Mouse (Mus musculus): Measurements from ENCODE around the gene Hcrt.

The Hcrt gene

GRCm38 (mm10) chr11:100735134-100735865, 27.4 kb downstream of the Hcrt start:
- no peak for DNase-seq

- DNase-seq = no peak
These were observed 32.1 kb downstream of the Hcrt start for GRCm38 (mm10) chr11:100730477-100731205.

- DNase-seq = no peak
These were observed 32.8 kb downstream of the Hcrt start for GRCm38 (mm10) chr11:100729976-100730375.

- DNase-seq = no peak
These were observed 34.1 kb downstream of the Hcrt start for GRCm38 (mm10) chr11:100728601-100729000.

GRCm38 (mm10) chr11:100727201-100727600, 35.5 kb downstream of the Hcrt start:
- no peak for DNase-seq

GRCm38 (mm10) chr11:100724919-100725512, 37.7 kb downstream of the Hcrt start:
- DNase-seq = no peak

- no peak for DNase-seq
These were observed 40.2 kb downstream of the Hcrt start for GRCm38 (mm10) chr11:100722493-100723028.

- no peak for DNase-seq
These were observed 40.8 kb downstream of the Hcrt start for GRCm38 (mm10) chr11:100721776-100722492.

- no peak for DNase-seq
These were observed 41.5 kb downstream of the Hcrt start for GRCm38 (mm10) chr11:100721254-100721653.

GRCm38 (mm10) chr11:100720345-100720744, 42.4 kb downstream of the Hcrt start:
- DNase-seq = no peak

GRCm38 (mm10) chr11:100719893-100720292, 42.8 kb downstream of the Hcrt start:
- DNase-seq = no peak

- DNase-seq = no peak
These were observed 43.4 kb downstream of the Hcrt start for GRCm38 (mm10) chr11:100719312-100719711.

GRCm38 (mm10) chr11:100718866-100719265, 43.9 kb downstream of the Hcrt start:
- DNase-seq = no peak

GRCm38 (mm10) chr11:100718462-100718861, 44.3 kb downstream of the Hcrt start:
- no peak for DNase-seq

GRCm38 (mm10) chr11:100716649-100717048, 46.1 kb downstream of the Hcrt start:
- DNase-seq = no peak

GRCm38 (mm10) chr11:100714948-100715347, 47.8 kb downstream of the Hcrt start:
- no peak for DNase-seq

GRCm38 (mm10) chr11:100714534-100714915, 48.2 kb downstream of the Hcrt start:
- DNase-seq = peak; percentile 79

- peak; percentile 91 for DNase-seq
These were observed 48.8 kb downstream of the Hcrt start, which contains the start of gene Hspb9 for GRCm38 (mm10) chr11:100713735-100714533. Gene Hspb9, plus strand, starts transcription at chr11:100713850.

- DNase-seq = no peak
These were observed 49.6 kb downstream of the Hcrt start for GRCm38 (mm10) chr11:100713174-100713573.

- peak; percentile 78 for DNase-seq
These were observed 50.7 kb downstream of the Hcrt start, which contains the start of gene Kat2a for GRCm38 (mm10) chr11:100711783-100712615. Gene Kat2a, minus strand, starts transcription at chr11:100712465.
